Mouse (Mus musculus): ENCODE measurements around the gene Nup43.

DNA sequence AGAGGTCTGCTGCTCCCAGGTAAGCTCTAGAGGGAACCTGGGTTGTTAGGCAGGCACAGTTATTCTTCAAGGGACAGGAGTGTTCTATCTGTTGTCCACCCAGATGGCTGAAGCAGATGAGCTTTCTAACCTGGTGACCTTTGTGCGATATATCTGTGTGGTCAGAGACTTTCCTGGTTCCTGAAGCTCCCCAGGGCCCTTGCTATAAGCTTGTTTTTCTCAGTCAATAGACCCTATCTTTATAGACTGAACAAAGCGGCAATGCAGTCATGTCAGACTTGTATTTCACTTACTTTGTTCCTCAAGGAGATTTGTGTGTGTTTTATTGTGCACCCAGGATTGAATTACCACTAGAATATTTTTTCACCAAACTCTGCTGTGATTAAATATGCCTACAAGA, 16.2 kb upstream of the Nup43 start:
- TF ChIP-seq CTCF (IDR thresholded peaks at IDR 0.05; ENCODE audit: low read depth, low read length) (no peak), POLR2A (IDR thresholded peaks at IDR 0.05; ENCODE audit: extremely low read depth, insufficient read depth, low read length) (no peak)
